In genomic region chr3:95899800-95900524, GRCm38 (mm10) we compare ENCODE assay signal across 28 mouse cellular contexts. TPM values are rescaled to one million over a fixed set of nuclear protein-coding genes. Genes with fewer than 3 reads are reported as not detected.
A peak's percentile ranks its signal among the peaks of the same experiment; 100 is the strongest.
DNase-seq lines count a peak whose midpoint lies in the region; ATAC-seq and TF ChIP-seq lines count a peak whose summit lies in the region.
"Had no signal": no experiment of that assay in that cellular context is flagged by ENCODE, and none has a peak within 500 bp of the region (broad histone marks: within the 10 kb centered on the region; RNA-seq: fewer than 3 reads in every experiment).

No protein-coding gene starts in this region.

- no peak for ATAC-seq in embryonic facial prominence, embryonic 14.5 days (ENCODE audit: low read depth)
- no peak for ATAC-seq in heart, embryonic 13.5 days (ENCODE audit: extremely low read depth, insufficient number of reproducible peaks, low FRiP score, low TSS enrichment)
- no peak for ATAC-seq in heart, embryonic 12.5 days (ENCODE audit: insufficient number of reproducible peaks, low FRiP score)
- ATAC-seq in liver, embryonic 11.5 days (replicated peaks; ENCODE audit: low FRiP score) = no peak
- ATAC-seq: forebrain, embryonic 14.5 days; intestine, postnatal 0 days; liver, postnatal 0 days had no signal

- 0 out of 2 replicates have a peak overlapping the region, but pooled peaks have one; percentile 14 for H3K9ac ChIP-seq in embryonic facial prominence, embryonic 14.5 days (ENCODE audit: low read depth, low read length)
- H3K9ac ChIP-seq in heart, embryonic 13.5 days = peak overlapping the region; percentile 10; the same call in 1 of the 2 replicates
- H3K9ac ChIP-seq in heart, embryonic 12.5 days = no peak overlapping the region
- no peak overlapping the region for H3K9ac ChIP-seq in liver, embryonic 11.5 days (ENCODE audit: low read depth, low read length)
- H3K9ac ChIP-seq in MEL (ENCODE audit: control insufficient read depth, low read depth, low read length, poor library complexity, severe bottlenecking) = no peak overlapping the region
- H3K9ac ChIP-seq: hindbrain, embryonic 14.5 days; limb, embryonic 15.5 days; liver, postnatal 0 days; stomach, embryonic 15.5 days had no signal

- DNase-seq in embryonic facial prominence, embryonic 14.5 days (ENCODE audit: low spot score) = no peak
- no peak for DNase-seq in embryonic facial prominence, embryonic 10.5 days (ENCODE audit: low spot score)
- DNase-seq in liver (peak; percentile 19), MEL (ENCODE audit: low read depth, low spot score) (no peak)
- DNase-seq in liver, embryonic 11.5 days (ENCODE audit: low spot score) = no peak
- DNase-seq in urinary bladder, postnatal 4 days (ENCODE audit: low spot score in 2 of 2) = no peak
- DNase-seq: adrenal gland, adult 8-10 months; cerebellum, adult 2 months; cerebellum, postnatal 14 days; kidney, adult 9 months; layer of hippocampus, adult 9-11 months; liver, postnatal 0 days; lung, postnatal 36 days; midbrain, embryonic 14.5 days; right cerebral cortex, postnatal 25 days; thymus, adult 18-20 months; thymus, postnatal 25 days had no signal

- peaks cover 13% of the 10 kb centered on the region for H3K36me3 ChIP-seq in embryonic facial prominence, embryonic 14.5 days (ENCODE audit: control insufficient read depth, insufficient read depth, low read length)
- H3K36me3 ChIP-seq in embryonic facial prominence, embryonic 10.5 days (replicated peaks) = peaks cover 56% of the 10 kb centered on the region
- H3K36me3 ChIP-seq in heart, embryonic 13.5 days = peaks cover 25% of the 10 kb centered on the region
- peaks cover 19% of the 10 kb centered on the region; the same call in 1 of the 2 replicates for H3K36me3 ChIP-seq in heart, embryonic 12.5 days
- H3K36me3 ChIP-seq in liver, embryonic 11.5 days (ENCODE audit: control insufficient read depth, insufficient read depth, low read length) = no peaks in the 10 kb centered on the region
- no peaks in the 10 kb centered on the region for H3K36me3 ChIP-seq in MEL (ENCODE audit: control insufficient read depth in 1 of 2, insufficient read depth in 2 of 2, low read length in 2 of 2)
- H3K36me3 ChIP-seq: stomach, embryonic 15.5 days had no signal

- 0 out of 4 replicates have a peak, but pooled peaks of 1 of the 2 experiments have one; percentile 3 for TF ChIP-seq POLR2A in MEL (IDR thresholded peaks at IDR 0.05; ENCODE audit: control insufficient read depth in 1 of 2, insufficient read depth in 1 of 2, low read depth in 1 of 2, low read length in 2 of 2, poor library complexity in 1 of 2)

- H3K4me2 ChIP-seq in embryonic facial prominence, embryonic 14.5 days (ENCODE audit: low read depth, low read length) = no peak overlapping the region
- no peak overlapping the region for H3K4me2 ChIP-seq in heart, embryonic 13.5 days
- no peak overlapping the region for H3K4me2 ChIP-seq in heart, embryonic 12.5 days
- H3K4me2 ChIP-seq in liver, embryonic 11.5 days = no peak overlapping the region
- H3K4me2 ChIP-seq: hindbrain, embryonic 14.5 days; limb, embryonic 15.5 days; stomach, embryonic 15.5 days had no signal

- H3K4me3 ChIP-seq in embryonic facial prominence, embryonic 14.5 days (ENCODE audit: low read depth, low read length) = no peak overlapping the region
- no peak overlapping the region for H3K4me3 ChIP-seq in embryonic facial prominence, embryonic 10.5 days
- no peak overlapping the region for H3K4me3 ChIP-seq in heart, embryonic 13.5 days
- no peak overlapping the region for H3K4me3 ChIP-seq in heart, embryonic 12.5 days
- no peak overlapping the region for H3K4me3 ChIP-seq in liver, embryonic 11.5 days (ENCODE audit: low read depth, low read length)
- no peak overlapping the region for H3K4me3 ChIP-seq in MEL (ENCODE audit: control insufficient read depth in 1 of 2, insufficient read depth in 1 of 2, low read depth in 2 of 2, low read length in 2 of 2)
- H3K4me3 ChIP-seq: limb, embryonic 15.5 days; stomach, embryonic 15.5 days had no signal

- H3K9me3 ChIP-seq in embryonic facial prominence, embryonic 14.5 days (ENCODE audit: control insufficient read depth, low read length) = no peaks in the 10 kb centered on the region
- no peaks in the 10 kb centered on the region for H3K9me3 ChIP-seq in embryonic facial prominence, embryonic 10.5 days
- H3K9me3 ChIP-seq in heart, embryonic 13.5 days = no peaks in the 10 kb centered on the region
- H3K9me3 ChIP-seq in heart, embryonic 12.5 days (replicated peaks) = no peaks in the 10 kb centered on the region
- no peaks in the 10 kb centered on the region for H3K9me3 ChIP-seq in liver, embryonic 11.5 days (ENCODE audit: control insufficient read depth, low read length)
- no peaks in the 10 kb centered on the region for H3K9me3 ChIP-seq in MEL (replicated peaks; ENCODE audit: insufficient read depth, low read length)
- H3K9me3 ChIP-seq: limb, embryonic 15.5 days; stomach, embryonic 15.5 days had no signal

- no peak for TF ChIP-seq CTCF in MEL (IDR thresholded peaks at IDR 0.05 in 2 of 3, conservative IDR thresholded peaks at IDR 0.05 in 1 of 3; ENCODE audit: control insufficient read depth in 1 of 3, insufficient read depth in 1 of 3, low read depth in 2 of 3, low read length in 3 of 3, poor library complexity in 1 of 3, severe bottlenecking in 1 of 3)

- TF ChIP-seq EP300 in MEL (IDR thresholded peaks at IDR 0.05; ENCODE audit: low read depth in 1 of 2, low read length in 2 of 2) = no peak

- WGBS in embryonic facial prominence, embryonic 14.5 days = 69% methylated on average over 13 of the region's 13 CpGs
- 75% methylated on average over 13 of the region's 13 CpGs for WGBS in embryonic facial prominence, embryonic 10.5 days
- WGBS in heart, embryonic 13.5 days = 72% methylated on average over 13 of the region's 13 CpGs
- WGBS in heart, embryonic 12.5 days = 74% methylated on average over 13 of the region's 13 CpGs
- 71% methylated on average over 13 of the region's 13 CpGs for WGBS in liver, embryonic 11.5 days

- peaks cover 1% of the 10 kb centered on the region for H3K79me2 ChIP-seq in MEL (ENCODE audit: control insufficient read depth, insufficient read depth, low read length, poor library complexity)

- peaks cover 18% of the 10 kb centered on the region for H3K4me1 ChIP-seq in embryonic facial prominence, embryonic 14.5 days (ENCODE audit: control insufficient read depth, insufficient read depth, low read length)
- peaks cover 46% of the 10 kb centered on the region for H3K4me1 ChIP-seq in embryonic facial prominence, embryonic 10.5 days
- peaks cover 45% of the 10 kb centered on the region for H3K4me1 ChIP-seq in heart, embryonic 13.5 days
- peaks cover 35% of the 10 kb centered on the region for H3K4me1 ChIP-seq in heart, embryonic 12.5 days (replicated peaks)
- peaks cover 8% of the 10 kb centered on the region for H3K4me1 ChIP-seq in liver, embryonic 11.5 days (replicated peaks; ENCODE audit: control insufficient read depth, insufficient read depth, low read length)
- H3K4me1 ChIP-seq in MEL (ENCODE audit: control insufficient read depth in 1 of 2, insufficient read depth in 2 of 2, low read length in 2 of 2) = peaks cover 0 to 2% of the 10 kb centered on the region in 2 experiments; a peak in 1 of 4 replicates

- no peak overlapping the region for H3K27ac ChIP-seq in embryonic facial prominence, embryonic 14.5 days (replicated peaks; ENCODE audit: low read depth, low read length)
- H3K27ac ChIP-seq in embryonic facial prominence, embryonic 10.5 days (replicated peaks) = no peak overlapping the region
- no peak overlapping the region for H3K27ac ChIP-seq in heart, embryonic 13.5 days (replicated peaks)
- H3K27ac ChIP-seq in heart, embryonic 12.5 days (ENCODE audit: poor library complexity, severe bottlenecking) = no peak overlapping the region
- H3K27ac ChIP-seq in liver, embryonic 11.5 days (ENCODE audit: low read depth, low read length) = no peak overlapping the region
- H3K27ac ChIP-seq in MEL (ENCODE audit: control insufficient read depth, low read depth, low read length) = no peak overlapping the region
- H3K27ac ChIP-seq: hindbrain, embryonic 14.5 days; stomach, embryonic 15.5 days had no signal

- no peak for TF ChIP-seq RAD21 in MEL (IDR thresholded peaks at IDR 0.05; ENCODE audit: low read depth, low read length)

- no peaks in the 10 kb centered on the region for H3K27me3 ChIP-seq in embryonic facial prominence, embryonic 14.5 days (replicated peaks; ENCODE audit: control insufficient read depth, insufficient read depth, low read length)
- H3K27me3 ChIP-seq in embryonic facial prominence, embryonic 10.5 days (replicated peaks; ENCODE audit: low read depth, poor library complexity, severe bottlenecking) = no peaks in the 10 kb centered on the region
- no peaks in the 10 kb centered on the region for H3K27me3 ChIP-seq in heart, embryonic 13.5 days (replicated peaks)
- no peaks in the 10 kb centered on the region for H3K27me3 ChIP-seq in heart, embryonic 12.5 days (replicated peaks)
- peaks cover 21% of the 10 kb centered on the region for H3K27me3 ChIP-seq in liver, embryonic 11.5 days (replicated peaks; ENCODE audit: control insufficient read depth, insufficient read depth, low read length)
- peaks cover 6 to 14% of the 10 kb centered on the region in 2 experiments; a peak in 3 of 4 replicates for H3K27me3 ChIP-seq in MEL (ENCODE audit: control insufficient read depth in 1 of 2, insufficient read depth in 2 of 2, low read length in 2 of 2)
- H3K27me3 ChIP-seq: stomach, embryonic 15.5 days had no signal

RNA-seq across cellular contexts. Expression of gene Car14, which starts 4.5 kb away (rescaled TPM):
- 3.7 and 5.6 TPM in 2 replicates for polyA plus RNA-seq in embryonic facial prominence, embryonic 14.5 days (2014; fragmentation: Nextera tagmentation; extraction: Ambion mirVana)
- polyA plus RNA-seq in embryonic facial prominence, embryonic 10.5 days (2016; fragmentation: Nextera tagmentation; extraction: Ambion mirVana) = 120 and 133 TPM in 2 replicates
- polyA plus RNA-seq in heart, embryonic 13.5 days (2015; fragmentation: Nextera tagmentation; extraction: Ambion mirVana) = 26.1 and 31.5 TPM in 2 replicates
- 24.7 and 26.3 TPM in 2 replicates for polyA plus RNA-seq in heart, embryonic 12.5 days (2016; fragmentation: Nextera tagmentation; extraction: Ambion mirVana)
- 27.4 and 28.9 TPM in 2 replicates for polyA plus RNA-seq in liver, embryonic 11.5 days (2014; fragmentation: Nextera tagmentation; extraction: Ambion mirVana)
- total RNA-seq in MEL (2012; rRNA removed) = 0.15 TPM in 1 of 2 replicates, not detected in the other
- under 1 TPM in 1 of 2 experiments, not detected in 1; 0.38 TPM for polyA plus RNA-seq in MEL (2012; ENCODE audit: insufficient read depth in 1 of 2, insufficient read length in 2 of 2, low read depth in 1 of 2, low replicate concordance in 2 of 2, missing spikeins in 1 of 2)
- total RNA-seq: hematopoietic stem cell, adult 5-6 weeks; megakaryocyte, adult 5-6 weeks; neutrophil, adult 5-6 weeks had no signal
- polyA plus RNA-seq: C2C12 had no signal

RNA-seq across cellular contexts. Expression of gene Aph1a, which starts 6.2 kb away (rescaled TPM):
- polyA plus RNA-seq in embryonic facial prominence, embryonic 14.5 days (2014; fragmentation: Nextera tagmentation; extraction: Ambion mirVana) = 36.6 and 39.5 TPM in 2 replicates
- polyA plus RNA-seq in embryonic facial prominence, embryonic 10.5 days (2016; fragmentation: Nextera tagmentation; extraction: Ambion mirVana) = 33.4 and 36.1 TPM in 2 replicates
- 28.8 and 33.9 TPM in 2 replicates for polyA plus RNA-seq in heart, embryonic 13.5 days (2015; fragmentation: Nextera tagmentation; extraction: Ambion mirVana)
- polyA plus RNA-seq in heart, embryonic 12.5 days (2016; fragmentation: Nextera tagmentation; extraction: Ambion mirVana) = 31.8 and 33.8 TPM in 2 replicates
- polyA plus RNA-seq in liver, embryonic 11.5 days (2014; fragmentation: Nextera tagmentation; extraction: Ambion mirVana) = 34.3 and 35.1 TPM in 2 replicates
- 110 and 127 TPM in 2 replicates for total RNA-seq in MEL (2012; rRNA removed)
- 100 to 1,000 TPM in 1 of 2 experiments, not detected in 1; 170 TPM for polyA plus RNA-seq in MEL (2012; ENCODE audit: insufficient read depth in 1 of 2, insufficient read length in 2 of 2, low read depth in 1 of 2, low replicate concordance in 2 of 2, missing spikeins in 1 of 2)

RNA-seq across cellular contexts. Expression of gene BC028528, which starts 8.2 kb away (rescaled TPM):
- 19.3 and 20.1 TPM in 2 replicates for polyA plus RNA-seq in embryonic facial prominence, embryonic 14.5 days (2014; fragmentation: Nextera tagmentation; extraction: Ambion mirVana)
- polyA plus RNA-seq in embryonic facial prominence, embryonic 10.5 days (2016; fragmentation: Nextera tagmentation; extraction: Ambion mirVana) = 7.6 and 10.2 TPM in 2 replicates
- 38.1 and 41.8 TPM in 2 replicates for polyA plus RNA-seq in heart, embryonic 13.5 days (2015; fragmentation: Nextera tagmentation; extraction: Ambion mirVana)
- 26.1 and 26.3 TPM in 2 replicates for polyA plus RNA-seq in heart, embryonic 12.5 days (2016; fragmentation: Nextera tagmentation; extraction: Ambion mirVana)
- polyA plus RNA-seq in liver, embryonic 11.5 days (2014; fragmentation: Nextera tagmentation; extraction: Ambion mirVana) = 9.5 and 13.5 TPM in 2 replicates
- 7.4 and 12.2 TPM in 2 replicates for total RNA-seq in MEL (2012; rRNA removed)
- 10 to 100 TPM in 1 of 2 experiments, not detected in 1; 13.6 TPM for polyA plus RNA-seq in MEL (2012; ENCODE audit: insufficient read depth in 1 of 2, insufficient read length in 2 of 2, low read depth in 1 of 2, low replicate concordance in 2 of 2, missing spikeins in 1 of 2)

RNA-seq across cellular contexts. Expression of gene Ciart, which starts 17.9 kb away (rescaled TPM):
- 4.1 and 4.4 TPM in 2 replicates for polyA plus RNA-seq in embryonic facial prominence, embryonic 14.5 days (2014; fragmentation: Nextera tagmentation; extraction: Ambion mirVana)
- polyA plus RNA-seq in embryonic facial prominence, embryonic 10.5 days (2016; fragmentation: Nextera tagmentation; extraction: Ambion mirVana) = 11.5 and 13.4 TPM in 2 replicates
- polyA plus RNA-seq in heart, embryonic 13.5 days (2015; fragmentation: Nextera tagmentation; extraction: Ambion mirVana) = 5.7 and 6.2 TPM in 2 replicates
- polyA plus RNA-seq in heart, embryonic 12.5 days (2016; fragmentation: Nextera tagmentation; extraction: Ambion mirVana) = 5.5 and 6.8 TPM in 2 replicates
- 7.9 and 8.1 TPM in 2 replicates for polyA plus RNA-seq in liver, embryonic 11.5 days (2014; fragmentation: Nextera tagmentation; extraction: Ambion mirVana)
- 4.9 and 18.5 TPM in 2 replicates for total RNA-seq in MEL (2012; rRNA removed)
- polyA plus RNA-seq in MEL (2012; ENCODE audit: insufficient read depth in 1 of 2, insufficient read length in 2 of 2, low read depth in 1 of 2, low replicate concordance in 2 of 2, missing spikeins in 1 of 2) = 10 to 100 TPM in 1 of 2 experiments, not detected in 1; 23.8 TPM

RNA-seq across cellular contexts. Expression of gene Mrps21, which starts 28.6 kb away (rescaled TPM):
- 288 and 315 TPM in 2 replicates for polyA plus RNA-seq in embryonic facial prominence, embryonic 14.5 days (2014; fragmentation: Nextera tagmentation; extraction: Ambion mirVana)
- 374 and 377 TPM in 2 replicates for polyA plus RNA-seq in embryonic facial prominence, embryonic 10.5 days (2016; fragmentation: Nextera tagmentation; extraction: Ambion mirVana)
- polyA plus RNA-seq in heart, embryonic 13.5 days (2015; fragmentation: Nextera tagmentation; extraction: Ambion mirVana) = 362 and 399 TPM in 2 replicates
- 405 and 408 TPM in 2 replicates for polyA plus RNA-seq in heart, embryonic 12.5 days (2016; fragmentation: Nextera tagmentation; extraction: Ambion mirVana)
- polyA plus RNA-seq in liver, embryonic 11.5 days (2014; fragmentation: Nextera tagmentation; extraction: Ambion mirVana) = 311 and 340 TPM in 2 replicates
- total RNA-seq in MEL (2012; rRNA removed) = 524 and 586 TPM in 2 replicates
- polyA plus RNA-seq in MEL (2012; ENCODE audit: insufficient read depth in 1 of 2, insufficient read length in 2 of 2, low read depth in 1 of 2, low replicate concordance in 2 of 2, missing spikeins in 1 of 2) = 100 to 1,000 TPM in 1 of 2 experiments, not detected in 1; 469 TPM

Comparison
In these comparisons a context has a peak if more than half of its experiments do, and no peak if none do; other contexts are left out.
1. H3K9ac ChIP-seq: peak in embryonic facial prominence, embryonic 14.5 days (single experiment) and heart, embryonic 13.5 days (single experiment); none in heart, embryonic 12.5 days (single experiment), liver, embryonic 11.5 days (single experiment) and MEL (single experiment).